Mouse (Mus musculus) ES-E14 (cell line): Measurements from ENCODE around the gene 2900011O08Rik.

ENCODE experiments used
- CHD2 ChIP-seq: IDR thresholded peaks from 2 replicates; pipeline ENCODE4 v1.6.1; 2014; ENCODE audit warnings: mild to moderate bottlenecking, low read depth, low read length, inconsistent platforms
- HCFC1 ChIP-seq: IDR thresholded peaks from 2 replicates; pipeline ENCODE4 v1.6.1; 2012; ENCODE audit warnings: low read length, inconsistent platforms, borderline replicate concordance; ENCODE audit not compliant: insufficient read depth
- MAFK ChIP-seq: IDR thresholded peaks from 2 replicates; pipeline ENCODE4 v1.6.1; 2014; ENCODE audit warnings: mild to moderate bottlenecking, low read depth, low read length, inconsistent platforms; ENCODE audit not compliant: insufficient read depth
- ZC3H11A ChIP-seq: IDR thresholded peaks from 2 replicates; pipeline ENCODE4 v1.6.1; 2012; ENCODE audit warnings: low read depth, mild to moderate bottlenecking, inconsistent platforms, low read length, borderline replicate concordance
- ZNF384 ChIP-seq: IDR thresholded peaks from 2 replicates; pipeline ENCODE4 v1.6.1; 2012; ENCODE audit warnings: low read depth, low read length, inconsistent platforms

DNA sequence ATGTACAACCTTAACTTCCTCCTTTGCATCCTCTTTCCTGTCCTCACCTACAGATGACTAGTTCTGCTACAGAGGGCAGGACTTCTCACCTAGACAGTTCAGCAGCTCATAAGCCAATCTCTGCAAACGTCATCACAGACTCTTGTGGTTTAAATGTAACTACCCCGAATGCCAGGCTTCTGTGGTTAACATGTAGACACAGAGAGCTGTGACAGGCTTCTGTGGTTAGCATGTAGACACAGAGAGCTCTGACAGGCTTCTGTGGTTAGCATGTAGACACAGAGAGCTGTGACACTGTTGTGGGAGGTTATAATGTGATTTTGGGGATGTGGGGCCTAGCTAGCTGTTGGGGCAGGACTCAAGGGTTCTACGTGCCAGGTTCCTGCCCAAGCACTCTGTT lies 101.8 kb downstream of the 2900011O08Rik start:
- TF ChIP-seq MAFK (no peak), HCFC1 (no peak), ZC3H11A (no peak), ZNF384 (no peak), CHD2 (no peak)
